Mouse (Mus musculus): ENCODE data around the gene H2-DMa.
"Not testable (repeated sequence)": the region's sequence is repeated elsewhere in the genome, so short reads cannot be mapped to it uniquely, and the experiment has no call there.

The H2-DMa gene

GRCm38 (mm10) chr17:34124649-34125048 is 5.3 kb downstream of the H2-DMa start:
- no peak for DNase-seq (ENCODE audit: low read depth, low spot score)

DNA sequence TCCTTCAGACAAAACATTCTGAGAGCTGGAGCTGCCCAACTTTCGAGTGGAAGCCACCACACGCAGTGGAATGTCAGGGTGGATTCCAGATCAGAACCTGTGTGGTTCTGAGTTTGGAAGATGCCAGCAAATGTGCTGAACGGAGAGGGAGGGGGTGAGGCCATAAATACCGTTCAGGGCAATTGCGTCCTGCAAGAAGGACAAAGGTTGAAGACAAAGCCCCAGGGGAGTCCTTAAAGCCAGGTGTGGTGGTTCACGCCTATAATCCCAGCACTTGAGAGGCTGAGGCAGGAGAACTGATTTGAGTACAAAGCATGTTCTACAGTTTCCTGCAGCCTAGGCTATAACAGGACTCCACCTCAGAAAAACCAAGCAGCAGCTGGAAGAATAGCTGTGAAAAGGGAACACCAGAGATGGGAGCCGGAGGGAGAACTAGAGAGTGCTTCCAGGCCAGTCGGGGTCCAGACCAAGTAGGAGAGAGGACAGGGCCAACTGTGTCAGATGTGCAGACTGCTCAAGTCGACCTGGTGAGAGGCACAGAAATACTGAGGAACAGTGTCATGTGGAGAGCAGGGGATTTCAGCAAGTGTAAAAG is 7.6 kb downstream of the H2-DMa start:
- DNase-seq (ENCODE audit: low read depth, low spot score) = no peak

GRCm38 (mm10) chr17:34127475-34127874 is 8.1 kb downstream of the H2-DMa start:
- no peak for DNase-seq (ENCODE audit: low read depth, low spot score)

DNA sequence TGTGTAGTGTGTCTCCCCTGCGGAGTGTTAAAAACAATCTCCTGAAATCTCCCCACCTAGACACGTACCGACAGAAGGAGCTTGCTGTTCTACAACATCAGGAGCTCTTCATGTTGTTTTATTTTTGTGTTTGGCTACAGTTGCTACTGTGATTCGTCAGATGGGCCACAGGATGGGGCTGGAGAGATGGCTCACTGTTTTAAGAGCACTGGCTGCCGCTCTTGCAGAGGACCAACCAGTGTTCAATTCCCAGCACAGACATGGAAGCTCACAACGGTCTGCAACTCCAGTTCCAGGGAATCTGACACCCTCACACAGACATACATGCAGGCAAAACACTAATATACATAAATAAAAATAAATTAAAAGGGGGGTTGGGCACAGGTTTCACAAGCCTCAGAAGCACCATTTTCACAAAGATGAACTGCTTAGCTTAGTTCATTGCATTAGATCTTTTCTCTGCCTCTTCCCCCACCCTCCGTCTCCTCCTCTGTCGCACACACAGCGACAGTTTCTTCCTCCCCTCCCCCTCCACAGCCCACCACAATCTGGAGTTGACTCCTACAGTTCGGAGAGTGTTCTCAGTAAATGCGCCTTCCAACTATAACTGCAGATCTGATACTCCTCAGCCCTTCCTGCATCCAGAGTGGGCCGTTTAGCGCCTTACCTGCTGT is 9.1 kb downstream of the H2-DMa start:
- DNase-seq (ENCODE audit: low read depth, low spot score) = no peak

- no peak for DNase-seq (ENCODE audit: low read depth, low spot score)
These were observed 9.8 kb downstream of the H2-DMa start for GRCm38 (mm10) chr17:34128944-34129791.

GRCm38 (mm10) chr17:34130073-34130947 is 11.0 kb downstream of the H2-DMa start:
- no peak for DNase-seq (ENCODE audit: low read depth, low spot score)

DNA sequence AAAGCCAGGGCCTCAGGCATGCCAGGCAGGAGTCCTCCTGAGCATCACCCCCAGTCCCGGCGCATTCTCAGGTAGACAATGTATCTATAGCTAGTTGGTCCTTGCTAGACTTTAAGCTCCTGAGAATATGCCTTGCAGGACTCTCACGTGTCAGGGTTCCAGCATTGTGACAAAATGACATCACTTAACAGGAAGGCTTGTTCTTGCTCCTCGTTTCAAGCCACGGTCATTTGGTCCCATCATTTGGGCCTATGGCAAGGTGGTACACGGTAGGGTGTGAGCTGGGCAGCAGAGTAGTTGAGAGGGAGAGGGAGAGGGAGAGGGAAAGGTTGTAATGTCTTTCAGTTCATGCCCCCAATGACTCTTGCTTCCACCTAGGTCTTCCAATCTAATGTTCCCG is 12.6 kb downstream of the H2-DMa start:
- no peak for DNase-seq (ENCODE audit: low read depth, low spot score)

- DNase-seq (ENCODE audit: low read depth, low spot score) = no peak
These were observed 13.9 kb downstream of the H2-DMa start for GRCm38 (mm10) chr17:34133289-34133688.

DNA sequence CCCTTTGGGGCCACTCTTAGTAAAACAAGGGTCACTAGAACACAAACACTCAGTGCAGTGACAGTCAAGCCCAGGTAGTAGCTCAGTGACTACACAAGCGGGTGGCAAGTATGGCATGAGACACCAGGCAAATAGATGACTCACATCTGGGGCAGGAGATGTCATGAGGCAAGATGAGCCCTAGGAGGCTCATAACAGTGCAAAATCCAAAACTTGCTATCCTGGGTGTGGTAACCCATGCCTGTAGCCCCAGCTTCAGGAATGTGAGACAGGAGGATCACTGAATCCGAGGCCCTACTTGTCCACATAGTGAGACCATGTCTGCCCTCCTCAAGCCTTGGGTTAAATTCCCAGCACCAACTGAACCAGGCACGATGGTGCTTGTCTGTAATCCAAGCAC is 15.1 kb downstream of the H2-DMa start:
- DNase-seq (ENCODE audit: low read depth, low spot score) = no peak

GRCm38 (mm10) chr17:34135297-34136224 is 16.2 kb downstream of the H2-DMa start:
- DNase-seq (ENCODE audit: low read depth, low spot score) = peak; percentile 100

DNA sequence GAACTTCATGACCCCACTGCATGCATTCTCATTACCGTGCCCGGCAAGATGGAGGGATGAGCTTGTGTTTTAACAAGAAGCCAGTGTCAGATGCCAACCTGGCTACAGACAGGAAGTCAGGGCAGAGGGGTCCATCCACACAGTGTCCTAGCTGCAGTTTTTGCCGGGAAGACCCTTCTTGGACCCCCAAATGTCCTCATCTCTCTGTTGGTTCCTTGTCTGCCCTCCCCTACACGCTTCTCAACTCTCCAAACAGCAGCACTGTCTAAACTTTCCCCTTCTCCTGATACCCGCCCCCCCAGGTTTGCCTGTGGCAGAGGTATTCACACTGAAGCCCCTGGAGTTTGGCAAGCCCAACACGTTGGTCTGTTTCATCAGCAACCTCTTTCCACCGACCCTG is 18.3 kb downstream of the H2-DMa start:
- DNase-seq (ENCODE audit: low read depth, low spot score) = no peak

- DNase-seq (ENCODE audit: low read depth, low spot score) = no peak
These were observed 19.3 kb downstream of the H2-DMa start for GRCm38 (mm10) chr17:34138655-34139054.

DNA sequence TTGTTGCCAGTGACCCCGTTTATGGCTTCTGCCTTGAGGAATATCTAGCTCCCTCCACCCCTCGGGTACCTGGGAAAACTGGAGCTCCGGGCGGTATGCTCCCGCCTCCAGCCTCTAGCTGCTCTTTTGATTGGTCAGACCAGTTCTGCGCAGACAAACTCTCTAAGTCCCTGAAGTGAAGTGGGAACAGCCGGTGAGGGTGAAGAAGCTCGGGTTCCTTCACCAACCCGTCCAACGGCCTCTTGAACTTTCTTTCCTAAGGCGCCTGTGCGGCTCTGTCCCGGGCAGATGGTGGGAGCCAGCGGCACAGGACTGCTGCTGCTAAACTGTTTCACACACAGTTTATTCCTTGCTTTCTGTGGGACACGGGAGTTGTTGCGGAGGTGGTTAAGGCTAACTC is 20.1 kb downstream of the H2-DMa start:
- DNase-seq (ENCODE audit: low read depth, low spot score) = peak; percentile 54

GRCm38 (mm10) chr17:34140240-34140639 is 20.9 kb downstream of the H2-DMa start:
- DNase-seq (ENCODE audit: low read depth, low spot score) = no peak

- DNase-seq (ENCODE audit: low read depth, low spot score) = no peak
These were observed 22.1 kb downstream of the H2-DMa start for GRCm38 (mm10) chr17:34141448-34141847.

DNA sequence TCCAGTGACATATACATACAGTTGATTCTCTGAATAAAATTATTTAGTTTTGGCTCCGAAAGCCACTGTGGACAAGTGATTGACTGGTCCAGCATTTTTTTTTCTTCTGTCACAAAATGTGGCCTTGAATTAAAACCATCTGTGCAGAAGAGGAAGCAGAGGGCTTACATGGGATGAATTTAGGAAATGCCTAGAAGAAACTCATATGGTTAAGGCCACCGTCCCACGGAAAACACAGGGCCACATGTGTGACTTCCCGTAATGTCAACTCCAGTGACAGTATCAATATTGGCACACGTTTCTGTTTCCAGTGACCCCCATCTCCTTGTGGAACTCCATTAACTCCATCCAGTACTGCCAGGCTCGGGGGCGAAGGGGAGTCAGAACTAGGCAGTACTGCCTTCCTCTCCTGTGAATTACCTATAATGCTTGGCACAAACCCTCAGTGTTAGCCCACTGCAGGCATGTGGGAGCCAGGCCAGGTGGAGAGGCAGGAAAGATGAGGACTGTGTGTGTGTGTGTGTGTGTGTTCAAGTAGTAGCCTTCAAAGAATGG is 23.2 kb downstream of the H2-DMa start:
- no peak for DNase-seq (ENCODE audit: low read depth, low spot score)

DNA sequence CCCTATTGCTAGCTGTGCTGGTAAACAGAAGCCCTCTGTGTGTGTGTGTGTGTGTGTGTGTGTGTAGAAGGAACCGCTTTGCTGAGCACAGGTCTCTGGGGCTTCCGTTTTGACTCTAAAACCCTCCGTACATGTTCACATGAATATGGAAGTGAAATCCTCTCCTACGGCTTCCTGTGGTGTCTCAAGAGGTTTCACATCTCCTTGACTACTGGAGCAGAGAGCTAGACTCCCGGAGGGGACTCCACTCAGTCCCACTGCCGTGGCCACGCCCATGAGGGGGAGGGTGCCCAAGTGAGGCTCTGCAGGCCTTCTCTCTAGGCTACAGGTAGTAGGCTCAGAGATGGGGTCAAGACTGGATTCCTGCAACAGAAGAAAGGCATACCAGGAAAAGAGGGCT is 23.7 kb downstream of the H2-DMa start, which contains the start of gene H2-DMb2:
TSS of gene H2-DMb2 (plus strand) at position 275 of the 400 bp plus-strand sequence.
- DNase-seq (ENCODE audit: low read depth, low spot score) = no peak

GRCm38 (mm10) chr17:34143461-34143860 is 24.1 kb downstream of the H2-DMa start:
- DNase-seq (ENCODE audit: low read depth, low spot score) = no peak

DNA sequence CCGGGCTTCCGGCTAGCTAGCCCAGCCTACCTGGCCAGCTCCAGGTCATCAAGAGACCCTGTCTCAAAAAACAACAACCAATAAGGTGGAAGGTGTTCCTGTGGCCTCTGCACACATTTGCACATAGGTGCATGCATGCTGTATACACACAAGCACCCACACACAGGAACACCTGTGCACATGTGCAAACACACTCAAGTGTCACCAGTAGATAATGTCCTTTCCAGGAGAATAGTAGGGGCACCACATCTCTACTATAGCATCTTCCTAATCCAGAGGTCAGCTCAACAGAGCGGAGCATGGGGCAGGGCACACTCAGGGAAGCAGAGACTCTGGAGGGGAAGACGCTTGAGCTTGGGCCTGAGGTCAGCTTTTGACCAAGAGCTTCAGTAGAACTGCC is 24.9 kb downstream of the H2-DMa start:
- not testable (repeated sequence) for DNase-seq (ENCODE audit: low read depth, low spot score)

GRCm38 (mm10) chr17:34144960-34145371 is 25.6 kb downstream of the H2-DMa start:
- DNase-seq (ENCODE audit: low read depth, low spot score) = no peak

Measured in mesoderm, embryonic 11.5 days (tissue).